Mouse (Mus musculus) embryonic fibroblast, embryonic 13.5 days (primary cell): ENCODE measurements at regions not wholly inside any gene's neighbourhood (a gene's known extent, or its start where the extent isn't known, plus 50 kb on each side); places are given as distances from the start of the nearest gene placed in this dataset.

Source experiments
- CTCF ChIP-seq: IDR thresholded peaks from 2 replicates; pipeline ENCODE4 v1.5.1; 2011; ENCODE audit warnings: mild to moderate bottlenecking, control low read depth, low read length, moderate library complexity, borderline replicate concordance; ENCODE audit not compliant: insufficient read depth
- POLR2A ChIP-seq: IDR thresholded peaks from 2 replicates; pipeline ENCODE4 v1.6.1; 2011; ENCODE audit warnings: low read depth, mild to moderate bottlenecking, control low read depth, low read length, moderate library complexity

GRCm38 (mm10) chr8:36322125-36322524 lies 556.5 kb downstream of the Gm19410 start:
- TF ChIP-seq POLR2A (no peak), CTCF (no peak)
